Mouse (Mus musculus) large intestine, adult 2 months (tissue): ENCODE results near the gene Agap1. TPM values are rescaled to one million over a fixed set of nuclear protein-coding genes. Genes with fewer than 3 reads are reported as not detected.

Experiments
- DNase-seq: peaks from one replicate; pipeline ENCODE4 v3.0.0-alpha.2; 2012; ENCODE audit warnings: low read depth, low spot score
- WGBS: fragments of 180-500 bp; shearing (Covaris S2); methylation state at CpG from one replicate; pipeline ENCODE4 v1.1.7; 2018; 5-methylcytosine and 5-hydroxymethylcytosine counted together
- polyA plus RNA-seq: library from polyadenylated mRNA; depleted of rRNA; stranded (reverse); fragments of >200 nt; gene quantifications from 2 replicates; pipeline ENCODE4 v1.2.3, GENCODE M21; 2012

Agap1 gene
- polyA plus RNA-seq, 1 experiment: 12.4 TPM

- 25% methylated on average over 5 of the region's 5 CpGs for WGBS
- no peak for DNase-seq
Observed at GRCm38 (mm10) chr1:89456456-89456855, 1.9 kb downstream of the Agap1 start.

- DNase-seq: no peak
- 76% methylated on average over 17 of the region's 17 CpGs for WGBS
Observed at GRCm38 (mm10) chr1:89457126-89458031, 2.8 kb downstream of the Agap1 start.

GRCm38 (mm10) chr1:89461881-89462280 lies 7.3 kb downstream of the Agap1 start:
- no peak for DNase-seq

GRCm38 (mm10) chr1:89463138-89463537 lies 8.5 kb downstream of the Agap1 start:
- WGBS: 9% methylated on average over 8 of the region's 8 CpGs

More at GRCm38 (mm10) chr1:89461881-89462280, 7.3 kb downstream of the Agap1 start:
- WGBS: 74% methylated on average over 5 of the region's 5 CpGs

GRCm38 (mm10) chr1:89465417-89466002 lies 10.9 kb downstream of the Agap1 start:
- 34% methylated on average over 5 of the region's 5 CpGs for WGBS

More at GRCm38 (mm10) chr1:89463138-89463537, 8.5 kb downstream of the Agap1 start:
- DNase-seq: no peak

GRCm38 (mm10) chr1:89467321-89468069 lies 12.9 kb downstream of the Agap1 start:
- no peak for DNase-seq
- 4% methylated on average over 6 of the region's 6 CpGs for WGBS

More at GRCm38 (mm10) chr1:89465417-89466002, 10.9 kb downstream of the Agap1 start:
- no peak for DNase-seq

GRCm38 (mm10) chr1:89468141-89468540 lies 13.5 kb downstream of the Agap1 start:
- 54% methylated on average over 3 of the region's 3 CpGs for WGBS

GRCm38 (mm10) chr1:89471430-89471829 lies 16.8 kb downstream of the Agap1 start:
- WGBS: 69% methylated on average over 4 of the region's 4 CpGs
- DNase-seq: no peak

More at GRCm38 (mm10) chr1:89468141-89468540, 13.5 kb downstream of the Agap1 start:
- no peak for DNase-seq

GRCm38 (mm10) chr1:89471891-89472290 lies 17.3 kb downstream of the Agap1 start:
- no peak for DNase-seq
- 85% methylated on average over 9 of the region's 9 CpGs for WGBS

GRCm38 (mm10) chr1:89473946-89474345 lies 19.3 kb downstream of the Agap1 start:
- DNase-seq: no peak
- WGBS: 38% methylated on average over 5 of the region's 5 CpGs

GRCm38 (mm10) chr1:89474853-89475252 lies 20.2 kb downstream of the Agap1 start:
- DNase-seq: no peak
- 29% methylated on average over 9 of the region's 9 CpGs for WGBS

GRCm38 (mm10) chr1:89477033-89477432 lies 22.4 kb downstream of the Agap1 start:
- DNase-seq: no peak
- WGBS: 48% methylated on average over 5 of the region's 5 CpGs

- DNase-seq: no peak
- 74% methylated on average over 4 of the region's 4 CpGs for WGBS
Observed at GRCm38 (mm10) chr1:89478571-89479460, 24.2 kb downstream of the Agap1 start.

GRCm38 (mm10) chr1:89481154-89481553 lies 26.5 kb downstream of the Agap1 start:
- DNase-seq: peak; percentile 89
- WGBS: 39% methylated on average over 9 of the region's 9 CpGs

GRCm38 (mm10) chr1:89482812-89483211 lies 28.2 kb downstream of the Agap1 start:
- WGBS: 52% methylated on average over 5 of the region's 5 CpGs
- DNase-seq: no peak

- DNase-seq: no peak
- WGBS: 92% methylated on average over 6 of the region's 6 CpGs
Observed at GRCm38 (mm10) chr1:89486891-89487290, 32.3 kb downstream of the Agap1 start.

- 41% methylated on average over 17 of the region's 17 CpGs for WGBS
- DNase-seq: no peak
Observed at GRCm38 (mm10) chr1:89489111-89489971, 34.7 kb downstream of the Agap1 start.

- 69% methylated on average over 5 of the region's 5 CpGs for WGBS
- DNase-seq: no peak
Observed at GRCm38 (mm10) chr1:89493177-89493576, 38.6 kb downstream of the Agap1 start.
